Mouse (Mus musculus) ES-E14 (cell line): ENCODE results near the gene Hdac9.

Experiments
- CHD2 ChIP-seq: IDR thresholded peaks from 2 replicates; pipeline ENCODE4 v1.6.1; 2014; ENCODE audit warnings: mild to moderate bottlenecking, low read depth, low read length, inconsistent platforms
- MAFK ChIP-seq: IDR thresholded peaks from 2 replicates; pipeline ENCODE4 v1.6.1; 2014; ENCODE audit warnings: mild to moderate bottlenecking, low read depth, low read length, inconsistent platforms; ENCODE audit not compliant: insufficient read depth
- ZNF384 ChIP-seq: IDR thresholded peaks from 2 replicates; pipeline ENCODE4 v1.6.1; 2012; ENCODE audit warnings: low read depth, low read length, inconsistent platforms

DNA sequence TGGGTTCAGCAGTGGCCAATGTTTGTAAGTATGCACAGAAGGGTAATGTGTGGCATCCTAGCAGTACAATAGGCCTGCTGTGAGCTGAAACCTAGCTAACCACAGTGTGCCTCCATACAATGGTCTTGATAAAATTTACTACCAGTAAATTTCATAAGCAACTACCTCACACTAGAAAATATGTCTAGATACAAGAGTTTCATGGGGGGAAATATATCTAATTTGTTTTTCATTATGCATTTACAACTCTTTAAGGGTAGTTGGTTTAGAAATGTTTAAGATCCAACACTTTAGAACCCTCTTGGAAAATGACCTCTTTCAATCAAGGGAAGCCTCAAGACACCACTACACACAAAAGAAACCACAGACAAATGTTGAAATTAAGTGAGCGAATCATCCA, 589.8 kb downstream of the Hdac9 start:
- TF ChIP-seq ZNF384 (no peak), MAFK (no peak), CHD2 (no peak)
